Mouse (Mus musculus) urinary bladder, postnatal 14 days (tissue): ENCODE data around the gene Apoo.
"Not testable (repeated sequence)": the region's sequence is repeated elsewhere in the genome, so short reads cannot be mapped to it uniquely, and the experiment has no call there.

ENCODE experiments used
- DNase-seq: peaks from one replicate; pipeline ENCODE4 v3.0.0; 2021; ENCODE audit warnings: low spot score

The Apoo gene

DNA sequence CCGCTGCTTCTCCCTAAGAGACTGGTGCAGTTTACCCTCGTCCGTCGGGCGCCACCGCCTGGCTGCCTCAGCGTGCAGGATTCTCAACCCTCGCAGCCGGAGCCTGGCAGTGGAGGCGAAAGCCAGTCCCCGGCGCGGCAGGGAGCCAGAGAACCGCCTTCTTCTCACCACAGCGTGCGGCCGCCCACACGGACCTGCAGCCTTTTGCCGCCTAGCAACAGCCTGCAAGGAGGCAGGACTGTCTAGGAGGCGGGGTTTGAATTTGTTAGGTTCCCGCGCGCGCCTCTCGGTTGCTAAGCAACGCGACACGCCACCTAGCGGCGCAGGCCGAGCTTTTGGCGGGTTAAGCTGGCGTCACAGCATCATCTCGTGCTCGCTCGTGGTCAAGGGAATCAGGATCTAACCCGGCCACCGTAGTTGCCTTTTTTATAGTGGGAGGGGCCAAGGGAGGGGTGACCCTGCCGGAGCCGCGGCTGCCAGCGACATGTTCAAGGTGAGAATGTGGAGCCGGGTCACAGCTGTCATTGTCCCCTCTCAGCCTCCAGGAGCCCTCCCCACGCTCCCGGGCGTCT, at the start of gene Apoo, which contains the start of gene Fam90a1b:
Gene Apoo (plus strand): TSS at position 448 of the 572 bp plus-strand sequence.
Gene Fam90a1b (minus strand): TSS at position 108 of the 572 bp plus-strand sequence.
- peak; percentile 94 for DNase-seq

- DNase-seq = no peak
These were observed 45.6 kb upstream of the Apoo start for GRCm38 (mm10) chrX:94321036-94321902.

DNA sequence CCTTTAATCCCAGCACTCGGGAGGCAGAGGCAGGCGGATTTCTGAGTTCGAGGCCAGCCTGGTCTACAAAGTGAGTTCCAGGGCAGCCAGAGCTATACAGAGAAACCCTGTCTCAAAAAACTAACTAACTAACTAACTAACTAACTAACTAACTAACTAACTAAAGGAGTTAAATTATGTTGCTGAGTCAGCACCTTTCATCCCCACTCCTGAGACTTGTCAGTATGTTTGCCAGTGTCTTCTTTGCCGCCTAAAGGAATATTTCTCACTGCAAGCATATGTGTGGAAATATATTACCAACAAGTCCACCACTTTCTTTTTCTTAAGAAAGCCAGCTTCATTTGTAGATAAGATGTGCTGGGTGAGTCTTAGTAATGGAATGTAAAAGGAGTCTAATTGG, 23.3 kb upstream of the Apoo start:
- DNase-seq = not testable (repeated sequence)

DNA sequence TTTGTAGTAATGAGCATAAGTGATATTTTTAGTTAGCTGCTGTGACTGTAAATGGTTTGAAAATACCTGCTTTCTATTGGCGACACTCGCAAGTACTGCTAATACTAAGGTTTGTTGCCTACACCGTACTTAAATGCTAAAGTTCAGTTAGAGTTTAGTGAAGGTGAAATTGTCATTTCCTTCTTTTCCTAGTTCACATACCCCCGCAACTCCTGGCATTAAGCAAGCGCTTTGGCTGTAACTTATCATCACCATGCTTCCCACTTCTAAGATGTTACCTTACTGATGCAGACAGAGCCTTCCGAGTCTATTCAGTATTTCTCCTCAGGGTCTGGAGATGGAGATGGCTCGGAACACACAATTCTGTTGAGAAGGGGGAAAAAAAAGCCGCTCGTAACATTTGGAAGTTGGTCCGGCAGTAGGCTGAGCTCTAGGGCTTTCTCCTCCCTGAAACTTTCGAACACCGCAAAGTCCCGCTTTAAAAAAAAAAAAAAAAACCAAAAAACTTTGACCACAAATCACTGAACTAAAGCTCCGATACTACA, 1.5 kb upstream of the Apoo start:
- no peak for DNase-seq

- DNase-seq = peak; percentile 2
These were observed 888 bp upstream of the Apoo start for GRCm38 (mm10) chrX:94366029-94366428.

GRCm38 (mm10) chrX:94367248-94367647, 331 bp downstream of the Apoo start:
- no peak for DNase-seq

DNA sequence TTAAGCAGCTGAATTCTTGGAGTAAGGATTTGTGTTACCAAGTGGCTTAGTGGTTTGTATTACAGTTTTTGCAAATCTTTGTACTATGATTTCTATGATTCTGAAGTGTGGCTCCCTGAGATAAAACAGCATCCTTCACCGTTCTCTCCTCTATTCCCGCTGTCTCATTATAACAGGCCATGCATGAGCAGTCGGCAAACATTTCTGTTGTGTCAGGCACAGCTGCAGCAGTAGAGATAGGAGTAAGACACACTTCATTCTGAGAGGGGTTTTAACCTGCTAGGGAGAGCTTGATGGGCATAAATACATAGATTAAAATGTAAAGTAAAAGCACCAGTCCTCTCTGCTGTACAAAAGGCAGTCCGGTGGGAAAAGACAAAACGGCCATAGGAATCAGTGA, 11.8 kb downstream of the Apoo start:
- no peak for DNase-seq

GRCm38 (mm10) chrX:94408975-94409374, 42.1 kb downstream of the Apoo start:
- no peak for DNase-seq

DNA sequence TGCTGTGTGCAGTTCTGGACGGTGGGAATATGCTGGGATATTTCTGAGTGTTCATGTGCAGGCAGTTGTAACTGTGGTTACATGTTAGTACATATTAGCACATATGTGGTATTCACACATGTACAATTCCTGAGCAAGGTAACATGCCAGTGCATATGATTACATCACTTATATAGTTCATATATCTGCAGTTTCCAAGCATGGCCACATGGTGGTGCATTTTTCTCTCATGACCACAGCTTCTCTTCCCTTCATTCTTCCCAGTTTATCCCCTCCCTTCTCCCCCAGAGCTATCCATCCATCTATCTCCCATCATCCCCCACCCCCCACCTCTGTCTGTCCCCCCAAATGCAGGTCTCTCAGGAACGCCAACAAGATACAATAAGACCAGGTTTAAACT, 53.3 kb downstream of the Apoo start:
- no peak for DNase-seq

GRCm38 (mm10) chrX:94431548-94432375, 64.8 kb downstream of the Apoo start:
- DNase-seq = peak; percentile 8

DNA sequence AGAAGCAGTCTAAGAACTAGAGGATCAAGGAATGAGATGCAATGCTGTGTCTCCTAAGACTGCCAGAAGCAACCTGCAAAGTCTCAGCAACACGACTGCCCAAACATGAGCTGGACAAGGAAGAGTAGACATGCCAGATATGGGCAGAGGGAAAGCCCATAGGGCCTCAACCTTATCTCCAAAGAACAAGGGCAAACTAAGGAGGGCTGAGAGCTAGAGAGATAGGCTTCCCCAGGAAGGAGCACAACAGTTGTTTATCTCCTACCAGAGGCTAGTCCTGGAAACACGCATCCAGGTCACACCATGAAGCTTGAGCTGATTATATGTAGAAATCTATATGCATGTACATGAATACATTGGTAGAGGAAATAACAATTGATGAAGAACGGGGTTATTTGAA, 78.5 kb downstream of the Apoo start:
- DNase-seq = not testable (repeated sequence)

DNA sequence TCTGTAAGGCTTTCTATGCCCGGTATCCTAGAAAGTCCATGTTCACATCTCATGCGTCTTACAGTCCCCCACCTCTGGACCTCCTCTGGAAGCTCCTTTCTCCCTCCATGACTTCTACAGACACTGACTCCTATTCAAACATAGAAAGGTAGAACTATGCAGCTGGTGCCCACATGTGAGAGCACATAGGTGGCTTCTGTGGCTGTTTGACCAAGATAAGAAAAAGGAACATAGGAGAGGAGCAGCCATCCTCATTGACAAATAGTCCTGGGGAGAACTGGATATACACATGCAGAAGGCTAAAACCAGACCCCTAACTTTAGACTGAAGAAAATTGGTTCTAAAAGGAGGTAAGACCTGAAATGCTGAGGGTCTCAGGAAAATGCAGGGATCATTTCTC, 79.1 kb downstream of the Apoo start:
- DNase-seq = not testable (repeated sequence)

DNA sequence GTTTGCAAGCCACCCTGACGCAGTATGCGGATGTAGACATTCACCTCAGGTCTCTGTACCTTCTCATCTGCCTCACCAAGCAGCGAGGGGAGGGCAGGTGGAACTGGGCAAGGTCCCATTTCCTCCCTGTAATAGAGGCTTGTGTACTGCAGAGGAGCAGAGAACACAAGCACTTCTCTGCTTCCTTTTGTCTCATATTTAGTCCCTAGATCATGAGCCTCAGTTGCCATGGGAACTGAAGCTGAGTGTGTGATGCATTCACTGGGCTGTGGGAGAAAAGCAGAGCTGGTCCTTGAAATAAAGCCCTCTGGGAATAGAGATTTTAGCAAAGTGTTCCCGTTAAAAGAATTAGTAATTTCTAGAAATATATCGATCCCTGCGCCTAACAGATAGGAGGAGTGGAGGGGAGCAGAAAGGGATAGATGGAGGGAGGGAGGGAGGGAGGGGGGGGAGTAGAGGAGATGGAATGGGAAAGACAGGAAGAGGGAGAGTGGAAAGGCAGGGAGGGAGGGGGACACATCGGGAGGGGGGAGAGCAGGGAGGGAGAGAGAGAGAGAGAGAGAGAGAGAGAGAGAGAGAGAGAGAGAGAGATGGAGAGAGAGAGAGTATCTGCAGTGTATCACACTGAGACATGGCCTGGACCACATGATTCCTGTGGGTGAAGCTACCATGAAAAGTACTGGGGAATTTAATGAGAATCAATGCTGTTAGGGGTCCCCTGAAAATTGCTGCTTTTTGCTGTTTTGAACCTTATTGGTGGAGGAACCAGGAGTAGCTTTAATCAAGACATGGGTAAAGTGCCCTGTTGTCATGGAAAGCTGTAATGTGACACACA, 83.3 kb downstream of the Apoo start:
- not testable (repeated sequence) for DNase-seq

- DNase-seq = peak; percentile 3
These were observed 92.4 kb downstream of the Apoo start for GRCm38 (mm10) chrX:94459346-94459745.

DNA sequence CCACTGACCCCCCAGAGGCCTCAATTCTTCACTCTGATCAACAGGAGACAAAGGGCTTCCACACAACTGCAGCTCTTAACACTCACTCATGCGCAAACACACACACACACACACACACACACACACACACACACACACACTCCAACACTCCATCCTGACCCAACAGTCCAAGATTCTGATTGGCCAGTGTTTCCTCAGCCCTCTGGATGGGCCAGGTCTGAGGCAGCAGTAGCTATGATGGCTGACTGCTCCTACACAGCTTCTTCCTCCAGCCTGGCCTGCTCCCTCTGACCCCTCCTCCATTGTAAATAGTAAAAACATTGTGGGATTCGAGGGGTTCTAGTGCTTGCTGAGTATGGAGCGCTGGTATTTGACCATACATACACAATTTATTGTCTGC, 94.6 kb downstream of the Apoo start:
- DNase-seq = not testable (repeated sequence)

GRCm38 (mm10) chrX:94462604-94463429, 95.9 kb downstream of the Apoo start:
- DNase-seq = not testable (repeated sequence)
